ENCODE assay signal across 25 mouse cellular contexts in the genomic region with DNA sequence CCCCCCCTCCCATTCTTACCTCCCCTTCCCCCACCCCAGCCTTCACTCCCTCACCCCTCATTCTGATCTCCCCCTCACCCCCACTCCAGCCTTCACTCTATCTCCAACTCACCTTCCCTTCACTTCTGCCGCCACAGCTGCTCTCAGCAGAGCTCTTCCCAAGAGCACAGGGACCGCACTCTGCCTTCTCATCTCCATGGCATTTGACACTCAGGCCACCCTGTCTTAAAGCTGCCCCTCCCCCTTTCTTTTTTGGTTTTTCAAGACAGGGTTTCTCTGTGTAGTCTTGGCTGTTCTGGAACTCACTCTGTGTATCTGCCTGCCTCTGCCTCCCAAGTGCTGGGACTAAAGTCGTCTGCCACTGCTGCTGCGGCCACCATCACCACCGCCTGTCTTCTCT. TPM values are rescaled to one million over a fixed set of nuclear protein-coding genes. Genes with fewer than 3 reads are reported as not detected.
DNase-seq lines count a peak whose midpoint lies in the region; ATAC-seq and TF ChIP-seq lines count a peak whose summit lies in the region.
"Had no signal": no experiment of that assay in that cellular context is flagged by ENCODE, and none has a peak within 500 bp of the region (broad histone marks: within the 10 kb centered on the region; RNA-seq: fewer than 3 reads in every experiment).

No protein-coding gene starts in this region.

- no peak for ATAC-seq in midbrain, embryonic 11.5 days (ENCODE audit: low FRiP score)
- no peak for ATAC-seq in midbrain, postnatal 0 days (ENCODE audit: low FRiP score)
- ATAC-seq: activated CD4-positive, CD25-positive, alpha-beta regulatory T cell, adult 4 months; forebrain, embryonic 13.5 days; intestine, embryonic 15.5 days had no signal

- no peaks in the 10 kb centered on the region for H3K36me3 ChIP-seq in heart, adult 2 months (ENCODE audit: control insufficient read depth, insufficient read depth, low read length)
- H3K36me3 ChIP-seq in midbrain, embryonic 11.5 days (ENCODE audit: control insufficient read depth, insufficient read depth, low read length): no peaks in the 10 kb centered on the region
- no peaks in the 10 kb centered on the region for H3K36me3 ChIP-seq in midbrain, postnatal 0 days (ENCODE audit: insufficient read depth, low read length)
- H3K36me3 ChIP-seq in embryonic facial prominence, embryonic 10.5 days (replicated peaks): no peaks in the 10 kb centered on the region
- H3K36me3 ChIP-seq: hindbrain, embryonic 13.5 days had no signal

- H3K4me2 ChIP-seq in midbrain, embryonic 11.5 days: no peak overlapping the region
- no peak overlapping the region for H3K4me2 ChIP-seq in midbrain, postnatal 0 days (ENCODE audit: low read depth, low read length, poor library complexity, severe bottlenecking)
- H3K4me2 ChIP-seq: embryonic facial prominence, embryonic 13.5 days; forebrain, embryonic 13.5 days; hindbrain, embryonic 13.5 days; intestine, embryonic 15.5 days had no signal

- peaks cover 3% of the 10 kb centered on the region for H3K27me3 ChIP-seq in heart, adult 2 months (ENCODE audit: control insufficient read depth, insufficient read depth, low read length)
- peaks cover 15% of the 10 kb centered on the region for H3K27me3 ChIP-seq in midbrain, embryonic 11.5 days (ENCODE audit: control insufficient read depth, insufficient read depth, low read length)
- 0 out of 2 replicates have a peak, but pooled peaks cover 9% of the 10 kb centered on the region for H3K27me3 ChIP-seq in midbrain, postnatal 0 days (ENCODE audit: insufficient read depth, low read length)
- peaks cover 38% of the 10 kb centered on the region for H3K27me3 ChIP-seq in embryonic facial prominence, embryonic 10.5 days (replicated peaks; ENCODE audit: low read depth, poor library complexity, severe bottlenecking)

- intact Hi-C loops in heart, adult 2 months (cut with DNase I): no loop called here

- no peak for TF ChIP-seq EP300 in heart, adult 2 months (IDR thresholded peaks at IDR 0.05; ENCODE audit: insufficient read depth, low read depth, low read length)

- no peak overlapping the region for H3K27ac ChIP-seq in heart, adult 2 months
- H3K27ac ChIP-seq in midbrain, embryonic 11.5 days (ENCODE audit: low read depth, low read length): no peak overlapping the region
- no peak overlapping the region for H3K27ac ChIP-seq in midbrain, postnatal 0 days (ENCODE audit: low read depth, low read length)
- H3K27ac ChIP-seq in embryonic facial prominence, embryonic 10.5 days (replicated peaks): peak overlapping the region; percentile 63
- H3K27ac ChIP-seq: embryonic facial prominence, embryonic 13.5 days; forebrain, embryonic 13.5 days; gastrocnemius, adult 2 months; hindbrain, embryonic 13.5 days had no signal

- no peaks in the 10 kb centered on the region for H3K79me2 ChIP-seq in heart, adult 2 months (replicated peaks; ENCODE audit: control insufficient read depth, insufficient read depth, low read length)

- no peaks in the 10 kb centered on the region; the same call in 1 of the 2 replicates for H3K4me1 ChIP-seq in heart, adult 2 months (ENCODE audit: control insufficient read depth, insufficient read depth, low read length)
- peaks cover 21% of the 10 kb centered on the region for H3K4me1 ChIP-seq in midbrain, embryonic 11.5 days (ENCODE audit: control insufficient read depth, insufficient read depth, low read length)
- no peaks in the 10 kb centered on the region; the same call in 1 of the 2 replicates for H3K4me1 ChIP-seq in midbrain, postnatal 0 days (ENCODE audit: insufficient read depth, low read length)
- peaks cover 67% of the 10 kb centered on the region for H3K4me1 ChIP-seq in embryonic facial prominence, embryonic 10.5 days

- H3K4me3 ChIP-seq in heart, adult 2 months: no peak overlapping the region
- no peak overlapping the region for H3K4me3 ChIP-seq in midbrain, embryonic 11.5 days (ENCODE audit: low read depth, low read length)
- no peak overlapping the region for H3K4me3 ChIP-seq in midbrain, postnatal 0 days (ENCODE audit: low read depth, low read length)
- H3K4me3 ChIP-seq in embryonic facial prominence, embryonic 10.5 days: no peak overlapping the region
- H3K4me3 ChIP-seq: embryonic facial prominence, embryonic 13.5 days; forebrain, embryonic 13.5 days; gastrocnemius, adult 2 months; hindbrain, embryonic 13.5 days; intestine, embryonic 15.5 days had no signal

- no peaks in the 10 kb centered on the region for H3K9me3 ChIP-seq in midbrain, embryonic 11.5 days (ENCODE audit: control insufficient read depth, low read length)
- no peaks in the 10 kb centered on the region for H3K9me3 ChIP-seq in midbrain, postnatal 0 days (ENCODE audit: low read length)
- H3K9me3 ChIP-seq in embryonic facial prominence, embryonic 10.5 days: no peaks in the 10 kb centered on the region
- H3K9me3 ChIP-seq: embryonic facial prominence, embryonic 13.5 days; forebrain, embryonic 13.5 days; hindbrain, embryonic 13.5 days; intestine, embryonic 15.5 days had no signal

- TF ChIP-seq POLR2A in heart, adult 2 months (IDR thresholded peaks at IDR 0.05; ENCODE audit: insufficient read depth, low read depth, low read length): no peak

- no peak overlapping the region for H3K9ac ChIP-seq in heart, adult 2 months (ENCODE audit: low read depth, low read length)
- H3K9ac ChIP-seq in midbrain, embryonic 11.5 days (ENCODE audit: low read length): no peak overlapping the region
- H3K9ac ChIP-seq in midbrain, postnatal 0 days (replicated peaks; ENCODE audit: low read length, poor library complexity, severe bottlenecking): no peak overlapping the region
- H3K9ac ChIP-seq: embryonic facial prominence, embryonic 13.5 days; forebrain, embryonic 13.5 days; hindbrain, embryonic 13.5 days; intestine, embryonic 15.5 days had no signal

- WGBS in heart, adult 2 months: 84% methylated on average over 5 of the region's 5 CpGs
- 38% methylated on average over 5 of the region's 5 CpGs for WGBS in midbrain, embryonic 11.5 days
- 52% methylated on average over 5 of the region's 5 CpGs for WGBS in midbrain, postnatal 0 days
- WGBS in embryonic facial prominence, embryonic 10.5 days: 41% methylated on average over 5 of the region's 5 CpGs

- TF ChIP-seq CTCF in heart, adult 2 months (IDR thresholded peaks at IDR 0.05): no peak
- TF ChIP-seq CTCF in midbrain, postnatal 0 days (IDR thresholded peaks at IDR 0.05): no peak

- peak; percentile 81 for DNase-seq in heart, adult 11 months
- no peak for DNase-seq in heart, adult 2 months
- peak; percentile 70 for DNase-seq in midbrain, embryonic 11.5 days (ENCODE audit: low spot score, missing footprints)
- DNase-seq in midbrain, postnatal 0 days (ENCODE audit: low spot score): no peak
- DNase-seq in embryonic facial prominence, embryonic 10.5 days (ENCODE audit: low spot score): no peak
- no peak for DNase-seq in ovary, postnatal 10 days (ENCODE audit: low spot score)
- DNase-seq in natural killer cell, adult 2 months (ENCODE audit: low spot score in 2 of 2): no peak
- DNase-seq: adrenal gland, postnatal 14 days; cerebellum, adult 11-12 months; cerebellum, adult 9-10 months; cerebellum, postnatal 25 days; gastrocnemius, adult 2 months; gastrocnemius, postnatal 36 days; heart, postnatal 10 days; heart, postnatal 4 days; kidney, adult 18-20 months had no signal

RNA-seq across cellular contexts. Expression of a gene that starts 5.2 kb away (rescaled TPM):
- total RNA-seq in heart, adult 2 months (2021): 10 to 100 TPM; 35.5 to 37.5 TPM
- 102 and 118 TPM in 2 replicates for polyA plus RNA-seq in heart, adult 2 months (2012; rRNA removed)
- polyA plus RNA-seq in midbrain, embryonic 11.5 days (2014; fragmentation: Nextera tagmentation; extraction: Ambion mirVana): 19.2 and 23.7 TPM in 2 replicates
- total RNA-seq in midbrain, postnatal 0 days (2014; rRNA removed): 99.8 and 144 TPM in 2 replicates
- 35.1 and 36.6 TPM in 2 replicates for polyA plus RNA-seq in midbrain, postnatal 0 days (2015; fragmentation: Nextera tagmentation; extraction: Ambion mirVana)
- polyA plus RNA-seq in embryonic facial prominence, embryonic 10.5 days (2016; fragmentation: Nextera tagmentation; extraction: Ambion mirVana): 42.1 and 45.0 TPM in 2 replicates

RNA-seq across cellular contexts. Expression of a gene that starts 35.3 kb away (rescaled TPM):
- not detected for total RNA-seq in heart, adult 2 months (2021)
- not detected in 2 replicates for polyA plus RNA-seq in heart, adult 2 months (2012; rRNA removed)
- polyA plus RNA-seq in midbrain, embryonic 11.5 days (2014; fragmentation: Nextera tagmentation; extraction: Ambion mirVana): 0.25 TPM in 1 of 2 replicates, not detected in the other
- 0.11 TPM in 1 of 2 replicates, not detected in the other for total RNA-seq in midbrain, postnatal 0 days (2014; rRNA removed)
- 0.14 TPM in 1 of 2 replicates, not detected in the other for polyA plus RNA-seq in midbrain, postnatal 0 days (2015; fragmentation: Nextera tagmentation; extraction: Ambion mirVana)
- 0.23 and 0.41 TPM in 2 replicates for polyA plus RNA-seq in embryonic facial prominence, embryonic 10.5 days (2016; fragmentation: Nextera tagmentation; extraction: Ambion mirVana)
- total RNA-seq: adrenal gland, adult 18-20 months; adrenal gland, postnatal 14 days; gastrocnemius, adult 2 months; gastrocnemius, postnatal 36 days; heart, adult 8-10 months; heart, postnatal 10 days; heart, postnatal 4 days had no signal
- polyA plus RNA-seq: cortical plate, adult 2 months had no signal

RNA-seq across cellular contexts. Expression of a gene that starts 43.5 kb away (rescaled TPM):
- 1 to 10 TPM; 3.8 to 5.8 TPM for total RNA-seq in heart, adult 2 months (2021)
- polyA plus RNA-seq in heart, adult 2 months (2012; rRNA removed): 3.3 and 4.5 TPM in 2 replicates
- 2.0 and 2.1 TPM in 2 replicates for polyA plus RNA-seq in midbrain, embryonic 11.5 days (2014; fragmentation: Nextera tagmentation; extraction: Ambion mirVana)
- total RNA-seq in midbrain, postnatal 0 days (2014; rRNA removed): 3.2 TPM in 2 replicates
- 2.7 and 3.8 TPM in 2 replicates for polyA plus RNA-seq in midbrain, postnatal 0 days (2015; fragmentation: Nextera tagmentation; extraction: Ambion mirVana)
- polyA plus RNA-seq in embryonic facial prominence, embryonic 10.5 days (2016; fragmentation: Nextera tagmentation; extraction: Ambion mirVana): 0.93 and 1.0 TPM in 2 replicates

RNA-seq across cellular contexts. Expression of a gene that starts 48.7 kb away (rescaled TPM):
- 1 to 10 TPM; 2.5 to 2.8 TPM for total RNA-seq in heart, adult 2 months (2021)
- 4.1 and 5.4 TPM in 2 replicates for polyA plus RNA-seq in heart, adult 2 months (2012; rRNA removed)
- polyA plus RNA-seq in midbrain, embryonic 11.5 days (2014; fragmentation: Nextera tagmentation; extraction: Ambion mirVana): 926 and 968 TPM in 2 replicates
- 39.0 and 40.8 TPM in 2 replicates for total RNA-seq in midbrain, postnatal 0 days (2014; rRNA removed)
- 71.0 and 71.4 TPM in 2 replicates for polyA plus RNA-seq in midbrain, postnatal 0 days (2015; fragmentation: Nextera tagmentation; extraction: Ambion mirVana)
- 2,212 and 2,218 TPM in 2 replicates for polyA plus RNA-seq in embryonic facial prominence, embryonic 10.5 days (2016; fragmentation: Nextera tagmentation; extraction: Ambion mirVana)

RNA-seq across cellular contexts. Expression of a gene that starts 53.8 kb away (rescaled TPM):
- not detected for total RNA-seq in heart, adult 2 months (2021)
- polyA plus RNA-seq in heart, adult 2 months (2012; rRNA removed): 0.14 and 0.29 TPM in 2 replicates
- polyA plus RNA-seq in midbrain, embryonic 11.5 days (2014; fragmentation: Nextera tagmentation; extraction: Ambion mirVana): 0.26 and 0.37 TPM in 2 replicates
- total RNA-seq in midbrain, postnatal 0 days (2014; rRNA removed): 1.8 and 4.0 TPM in 2 replicates
- 0.25 and 0.34 TPM in 2 replicates for polyA plus RNA-seq in midbrain, postnatal 0 days (2015; fragmentation: Nextera tagmentation; extraction: Ambion mirVana)
- 0.74 and 1.4 TPM in 2 replicates for polyA plus RNA-seq in embryonic facial prominence, embryonic 10.5 days (2016; fragmentation: Nextera tagmentation; extraction: Ambion mirVana)
- total RNA-seq: gastrocnemius, adult 2 months; gastrocnemius, postnatal 36 days; heart, adult 8-10 months; heart, postnatal 4 days had no signal
- polyA plus RNA-seq: heart, embryonic 14.5 days had no signal

Comparison
In these comparisons a context has a peak if more than half of its experiments do, and no peak if none do; other contexts are left out.
1. DNase-seq: peak in heart, adult 11 months (single experiment) and midbrain, embryonic 11.5 days (single experiment); none in heart, adult 2 months (0 of 2), midbrain, postnatal 0 days (single experiment), embryonic facial prominence, embryonic 10.5 days (single experiment), ovary, postnatal 10 days (single experiment) and natural killer cell, adult 2 months (0 of 2).